10 mouse cellular contexts compared by ENCODE assay signal in genomic region chr14:56793243-56793642, GRCm38 (mm10). TPM values are rescaled to one million over a fixed set of nuclear protein-coding genes. Genes with fewer than 3 reads are reported as not detected.
DNase-seq lines count a peak whose midpoint lies in the region; ATAC-seq lines count a peak whose summit lies in the region.
"Had no signal": no experiment of that assay in that cellular context is flagged by ENCODE, and none has a peak within 500 bp of the region (broad histone marks: within the 10 kb centered on the region; RNA-seq: fewer than 3 reads in every experiment).

No protein-coding gene starts in this region.

- H3K36me3 ChIP-seq in hindbrain, embryonic 10.5 days, result peaks cover 68% of the 10 kb centered on the region
- peaks cover 58% of the 10 kb centered on the region for H3K36me3 ChIP-seq in hindbrain, embryonic 13.5 days

- no peak for ATAC-seq in hindbrain, embryonic 13.5 days (ENCODE audit: low FRiP score)

- H3K4me1 ChIP-seq in hindbrain, embryonic 10.5 days (replicated peaks), result no peaks in the 10 kb centered on the region
- no peaks in the 10 kb centered on the region for H3K4me1 ChIP-seq in hindbrain, embryonic 13.5 days (replicated peaks)
- H3K4me1 ChIP-seq: embryonic facial prominence, embryonic 13.5 days; limb, embryonic 12.5 days had no signal

- H3K9me3 ChIP-seq in hindbrain, embryonic 10.5 days, result no peaks in the 10 kb centered on the region
- H3K9me3 ChIP-seq in hindbrain, embryonic 13.5 days, result no peaks in the 10 kb centered on the region
- H3K9me3 ChIP-seq: embryonic facial prominence, embryonic 13.5 days; limb, embryonic 12.5 days had no signal

- H3K4me2 ChIP-seq in hindbrain, embryonic 13.5 days, result no peak overlapping the region
- H3K4me2 ChIP-seq: embryonic facial prominence, embryonic 13.5 days; limb, embryonic 12.5 days had no signal

- WGBS in hindbrain, embryonic 10.5 days, result 47% methylated on average over 2 of the region's 2 CpGs
- WGBS in hindbrain, embryonic 13.5 days, result 55% methylated on average over 2 of the region's 2 CpGs

- peak; percentile 58 for DNase-seq in hindbrain, embryonic 10.5 days (ENCODE audit: low spot score)
- DNase-seq in 416B (ENCODE audit: low read depth) (peak; percentile 78), MN1 (ENCODE audit: low spot score) (peak; percentile 63)
- peak; percentile 73 for DNase-seq in embryo, embryonic 11 days
- peak; percentile 51 to 73 for DNase-seq in kidney, postnatal 36 days
- peak; percentile 79 for DNase-seq in retina, embryonic 14.5 days (ENCODE audit: low spot score)
- no peak for DNase-seq in urinary bladder, adult 18-20 months (ENCODE audit: low spot score in 2 of 2)

- no peak overlapping the region for H3K27ac ChIP-seq in hindbrain, embryonic 10.5 days
- no peak overlapping the region for H3K27ac ChIP-seq in hindbrain, embryonic 13.5 days
- H3K27ac ChIP-seq: embryonic facial prominence, embryonic 13.5 days; limb, embryonic 12.5 days had no signal

- H3K4me3 ChIP-seq in hindbrain, embryonic 10.5 days, result no peak overlapping the region
- H3K4me3 ChIP-seq in hindbrain, embryonic 13.5 days, result no peak overlapping the region
- H3K4me3 ChIP-seq: embryonic facial prominence, embryonic 13.5 days; limb, embryonic 12.5 days had no signal

- H3K9ac ChIP-seq in hindbrain, embryonic 13.5 days, result no peak overlapping the region
- H3K9ac ChIP-seq: embryonic facial prominence, embryonic 13.5 days; limb, embryonic 12.5 days had no signal

- no peaks in the 10 kb centered on the region for H3K27me3 ChIP-seq in hindbrain, embryonic 10.5 days (ENCODE audit: insufficient read depth, poor library complexity, severe bottlenecking)
- H3K27me3 ChIP-seq in hindbrain, embryonic 13.5 days, result no peaks in the 10 kb centered on the region
- H3K27me3 ChIP-seq: embryonic facial prominence, embryonic 13.5 days; limb, embryonic 12.5 days had no signal

RNA-seq across cellular contexts. Expression of gene Pspc1, which starts 15.1 kb away (rescaled TPM):
- polyA plus RNA-seq in hindbrain, embryonic 10.5 days (2016; fragmentation: Nextera tagmentation; extraction: Ambion mirVana), result 36.2 and 43.9 TPM in 2 replicates
- polyA plus RNA-seq in hindbrain, embryonic 13.5 days (2015; fragmentation: Nextera tagmentation; extraction: Ambion mirVana), result 40.6 and 45.7 TPM in 2 replicates

RNA-seq across cellular contexts. Expression of gene Zmym5, which starts 18.3 kb away (rescaled TPM):
- 17.8 and 23.3 TPM in 2 replicates for polyA plus RNA-seq in hindbrain, embryonic 10.5 days (2016; fragmentation: Nextera tagmentation; extraction: Ambion mirVana)
- polyA plus RNA-seq in hindbrain, embryonic 13.5 days (2015; fragmentation: Nextera tagmentation; extraction: Ambion mirVana), result 33.7 and 36.3 TPM in 2 replicates

Comparison
In these comparisons a context has a peak if more than half of its experiments do, and no peak if none do; other contexts are left out.
1. DNase-seq: peak in hindbrain, embryonic 10.5 days (single experiment), 416B (single experiment), MN1 (single experiment), embryo, embryonic 11 days (single experiment), kidney, postnatal 36 days (2 of 2) and retina, embryonic 14.5 days (single experiment); none in urinary bladder, adult 18-20 months (0 of 2).